In the genomic region with DNA sequence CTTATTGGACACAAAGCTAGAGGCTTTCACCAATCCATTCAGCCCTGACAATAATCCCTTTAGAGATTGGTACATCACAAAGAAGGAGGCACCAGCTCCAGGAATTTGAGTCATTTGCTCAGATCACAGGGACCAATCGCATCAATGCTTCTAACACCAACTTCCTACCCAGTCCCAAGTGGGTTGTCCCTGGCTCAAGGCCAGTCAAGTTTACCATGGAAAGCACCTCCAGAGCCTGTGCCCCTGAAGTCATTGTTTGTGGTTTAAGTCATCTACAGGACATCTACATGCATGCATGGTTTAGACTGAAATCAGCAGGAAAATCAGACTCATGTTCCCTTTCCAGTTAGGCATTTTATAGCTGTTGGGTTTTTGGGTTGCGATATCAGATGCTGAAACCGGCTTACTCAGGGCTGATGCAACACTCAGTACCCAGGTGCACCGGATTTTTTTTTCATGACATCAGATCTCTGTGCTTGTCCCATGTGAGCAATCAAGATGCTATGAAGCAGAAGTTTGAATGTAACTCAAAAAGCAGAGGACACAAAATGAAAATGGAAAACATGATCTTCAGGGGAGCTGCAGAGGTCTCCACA, we compare ENCODE assay signal across 28 mouse cellular contexts. TPM values are rescaled to one million over a fixed set of nuclear protein-coding genes. Genes with fewer than 3 reads are reported as not detected.
DNase-seq lines count a peak whose midpoint lies in the region; ATAC-seq and TF ChIP-seq lines count a peak whose summit lies in the region.
"Had no signal": no experiment of that assay in that cellular context is flagged by ENCODE, and none has a peak within 500 bp of the region (broad histone marks: within the 10 kb centered on the region; RNA-seq: fewer than 3 reads in every experiment).

No protein-coding gene starts in this region.

- no peak for TF ChIP-seq CTCF in Patski (IDR thresholded peaks at IDR 0.05)

- in situ Hi-C loops in Patski (cut with MboI; ENCODE audit: low pct_unique_long_range_greater_than_20kb), result no loop called here

- no peaks in the 10 kb centered on the region for H3K9me3 ChIP-seq in heart, embryonic 11.5 days (replicated peaks; ENCODE audit: control insufficient read depth, low read length)
- H3K9me3 ChIP-seq: embryonic facial prominence, embryonic 15.5 days; forebrain, embryonic 10.5 days; limb, embryonic 10.5 days; liver, embryonic 15.5 days; lung, embryonic 15.5 days; neural tube, embryonic 12.5 days; stomach, embryonic 15.5 days had no signal

- no peak overlapping the region for H3K4me2 ChIP-seq in heart, embryonic 11.5 days
- H3K4me2 ChIP-seq: embryonic facial prominence, embryonic 15.5 days; liver, embryonic 15.5 days; lung, embryonic 15.5 days; neural tube, embryonic 12.5 days; stomach, embryonic 15.5 days had no signal

- WGBS in heart, embryonic 11.5 days (ENCODE audit: insufficient replicate concordance), result 88% methylated on average over 4 of the region's 4 CpGs

- no peak overlapping the region for H3K9ac ChIP-seq in heart, embryonic 11.5 days (ENCODE audit: low read depth, low read length)
- H3K9ac ChIP-seq: embryonic facial prominence, embryonic 15.5 days; forebrain, postnatal 0 days; liver, embryonic 15.5 days; lung, embryonic 15.5 days; neural tube, embryonic 12.5 days; stomach, embryonic 15.5 days had no signal

- H3K4me1 ChIP-seq in heart, embryonic 11.5 days (ENCODE audit: control insufficient read depth, insufficient read depth, low read length), result no peaks in the 10 kb centered on the region
- H3K4me1 ChIP-seq: liver, embryonic 15.5 days; neural tube, embryonic 12.5 days had no signal

- DNase-seq in heart, adult 11 months, result peak; percentile 78
- peak; percentile 73 for DNase-seq in 3134 (ENCODE audit: extremely low read depth, insufficient read length, low spot score)
- peak; percentile 75 for DNase-seq in Patski (ENCODE audit: low read depth, low spot score)
- DNase-seq in kidney, postnatal 36 days, result peak; percentile 31 to 35
- no peak for DNase-seq in right cerebral cortex, postnatal 4 days
- no peak for DNase-seq in right cerebral cortex, adult 2 months (ENCODE audit: low spot score in 2 of 2)
- DNase-seq: adrenal gland, postnatal 25 days; B cell, adult 2 months; cerebellum, adult 8-10 months; cerebellum, postnatal 36 days; embryo, embryonic 11 days; forebrain, postnatal 0 days; gastrocnemius, postnatal 14 days; liver; lung, postnatal 4 days; midbrain, embryonic 14.5 days; right cerebral cortex, postnatal 25 days; thymus, postnatal 36 days had no signal

- ATAC-seq in heart, embryonic 11.5 days (replicated peaks; ENCODE audit: insufficient number of reproducible peaks, low FRiP score, low TSS enrichment), result no peak
- ATAC-seq in Patski, result peak; percentile 80
- ATAC-seq: forebrain, postnatal 0 days; hindbrain, embryonic 16.5 days; intestine, embryonic 16.5 days had no signal

- H3K36me3 ChIP-seq in heart, embryonic 11.5 days (ENCODE audit: control insufficient read depth, insufficient read depth, low read length), result no peaks in the 10 kb centered on the region
- H3K36me3 ChIP-seq: embryonic facial prominence, embryonic 15.5 days; forebrain, embryonic 10.5 days; limb, embryonic 10.5 days; liver, embryonic 15.5 days; lung, embryonic 15.5 days; neural tube, embryonic 12.5 days; stomach, embryonic 15.5 days had no signal

- POLR2A ChIA-PET in Patski (lab: Charles Lee), result interaction anchor here (1.7 kb wide), 1 partner anchor 9 kb away, joined by 4 read pairs; no protein-coding TSS in a partner anchor

- H3K27ac ChIP-seq in heart, embryonic 11.5 days (ENCODE audit: low read depth, low read length), result no peak overlapping the region
- H3K27ac ChIP-seq: embryonic facial prominence, embryonic 15.5 days; forebrain, embryonic 10.5 days; limb, embryonic 10.5 days; liver, embryonic 15.5 days; lung, embryonic 15.5 days; neural tube, embryonic 12.5 days; stomach, embryonic 15.5 days had no signal

- H3K4me3 ChIP-seq in heart, embryonic 11.5 days (ENCODE audit: low read depth, low read length), result no peak overlapping the region
- H3K4me3 ChIP-seq: embryonic facial prominence, embryonic 15.5 days; forebrain, embryonic 10.5 days; limb, embryonic 10.5 days; liver, embryonic 15.5 days; lung, embryonic 15.5 days; neural tube, embryonic 12.5 days; stomach, embryonic 15.5 days had no signal

- CTCF ChIA-PET in Patski (lab: Charles Lee), result interaction anchor here (0.9 to 1.4 kb wide), 3 partner anchors 9 to 275 kb away, joined by 3 to 4 read pairs (median 3); no protein-coding TSS in a partner anchor

- H3K27me3 ChIP-seq in heart, embryonic 11.5 days (ENCODE audit: control insufficient read depth, insufficient read depth, low read length), result no peaks in the 10 kb centered on the region
- no peaks in the 10 kb centered on the region for H3K27me3 ChIP-seq in Patski
- H3K27me3 ChIP-seq: embryonic facial prominence, embryonic 15.5 days; liver, embryonic 15.5 days; lung, embryonic 15.5 days; neural tube, embryonic 12.5 days; stomach, embryonic 15.5 days had no signal

RNA-seq across cellular contexts. Expression of gene Sh3bp4, which starts 50.3 kb away (rescaled TPM):
- polyA plus RNA-seq in heart, embryonic 11.5 days (2014; fragmentation: Nextera tagmentation; extraction: Ambion mirVana), result 15.3 and 25.2 TPM in 2 replicates
- 87.8 TPM for polyA plus RNA-seq in Patski (2021)

Comparison
In these comparisons a context has a peak if more than half of its experiments do, and no peak if none do; other contexts are left out.
1. DNase-seq: peak in heart, adult 11 months (single experiment), 3134 (single experiment), Patski (single experiment) and kidney, postnatal 36 days (2 of 2); none in right cerebral cortex, postnatal 4 days (single experiment) and right cerebral cortex, adult 2 months (0 of 2).